Comparison of ENCODE assay signal across 13 mouse cellular contexts in genomic region chr13:63230955-63231701, GRCm38 (mm10).
A peak's percentile ranks its signal among the peaks of the same experiment; 100 is the strongest.
DNase-seq lines count a peak whose midpoint lies in the region; ATAC-seq lines count a peak whose summit lies in the region.
"Had no signal": no experiment of that assay in that cellular context is flagged by ENCODE, and none has a peak within 500 bp of the region (broad histone marks: within the 10 kb centered on the region; RNA-seq: fewer than 3 reads in every experiment).

No protein-coding gene starts in this region.

- peak; percentile 32; the same call in 1 of the 2 replicates for ATAC-seq in lung, embryonic 16.5 days (ENCODE audit: low read depth)
- ATAC-seq in kidney, embryonic 15.5 days (replicated peaks; ENCODE audit: low FRiP score), result peak; percentile 84
- ATAC-seq in stomach, embryonic 15.5 days (ENCODE audit: insufficient read depth, low FRiP score, low read depth), result peak; percentile 43; the same call in 1 of the 2 replicates
- ATAC-seq: forebrain, embryonic 15.5 days had no signal

- H3K27me3 ChIP-seq in lung, embryonic 16.5 days (ENCODE audit: control insufficient read depth, insufficient read depth, low read depth, low read length), result no peaks in the 10 kb centered on the region
- H3K27me3 ChIP-seq in kidney, embryonic 15.5 days, result no peaks in the 10 kb centered on the region
- no peaks in the 10 kb centered on the region for H3K27me3 ChIP-seq in stomach, embryonic 15.5 days (replicated peaks)
- H3K27me3 ChIP-seq: forebrain, embryonic 15.5 days; neural tube, embryonic 12.5 days had no signal

- peak; percentile 27 for DNase-seq in adrenal gland, postnatal 14 days
- no peak for DNase-seq in adrenal gland, postnatal 10 days
- DNase-seq in lung, postnatal 36 days, result no peak
- DNase-seq in urinary bladder, postnatal 14 days (ENCODE audit: low spot score), result no peak
- no peak for DNase-seq in left cerebral cortex, adult 8-10 months (ENCODE audit: low spot score in 2 of 2)
- DNase-seq: cerebellum, postnatal 10 days; lung, postnatal 14 days had no signal

- H3K27ac ChIP-seq in lung, embryonic 16.5 days (ENCODE audit: low read length), result peak overlapping the region; percentile 28
- peak overlapping the region; percentile 92 for H3K27ac ChIP-seq in kidney, embryonic 15.5 days
- peak overlapping the region; percentile 86 for H3K27ac ChIP-seq in stomach, embryonic 15.5 days
- H3K27ac ChIP-seq: forebrain, embryonic 15.5 days; layer of hippocampus, adult 2 months; neural tube, embryonic 12.5 days had no signal

- no peaks in the 10 kb centered on the region for H3K36me3 ChIP-seq in lung, embryonic 16.5 days (ENCODE audit: control insufficient read depth, insufficient read depth, low read length)
- H3K36me3 ChIP-seq in kidney, embryonic 15.5 days, result no peaks in the 10 kb centered on the region
- H3K36me3 ChIP-seq in stomach, embryonic 15.5 days, result no peaks in the 10 kb centered on the region
- H3K36me3 ChIP-seq: forebrain, embryonic 15.5 days; neural tube, embryonic 12.5 days had no signal

- peak overlapping the region; percentile 26; the same call in 1 of the 2 replicates for H3K9ac ChIP-seq in lung, embryonic 16.5 days (ENCODE audit: low read length)
- no peak overlapping the region for H3K9ac ChIP-seq in kidney, embryonic 15.5 days
- no peak overlapping the region for H3K9ac ChIP-seq in stomach, embryonic 15.5 days
- H3K9ac ChIP-seq: forebrain, embryonic 15.5 days; neural tube, embryonic 12.5 days had no signal

- 39% methylated on average over 7 of the region's 7 CpGs for WGBS in lung, embryonic 16.5 days
- WGBS in kidney, embryonic 15.5 days, result 37% methylated on average over 7 of the region's 7 CpGs
- 45% methylated on average over 7 of the region's 7 CpGs for WGBS in stomach, embryonic 15.5 days

- no peak overlapping the region for H3K4me2 ChIP-seq in lung, embryonic 16.5 days (ENCODE audit: low read depth, low read length)
- H3K4me2 ChIP-seq in kidney, embryonic 15.5 days, result 0 out of 2 replicates have a peak overlapping the region, but pooled peaks have one; percentile 2
- H3K4me2 ChIP-seq in stomach, embryonic 15.5 days, result no peak overlapping the region
- H3K4me2 ChIP-seq: forebrain, embryonic 15.5 days; neural tube, embryonic 12.5 days had no signal

- no peaks in the 10 kb centered on the region for H3K9me3 ChIP-seq in lung, embryonic 16.5 days (ENCODE audit: control insufficient read depth, low read length)
- H3K9me3 ChIP-seq in kidney, embryonic 15.5 days (replicated peaks), result no peaks in the 10 kb centered on the region
- H3K9me3 ChIP-seq in stomach, embryonic 15.5 days, result no peaks in the 10 kb centered on the region
- H3K9me3 ChIP-seq: forebrain, embryonic 15.5 days; neural tube, embryonic 12.5 days had no signal

- peaks cover 15% of the 10 kb centered on the region for H3K4me1 ChIP-seq in lung, embryonic 16.5 days (replicated peaks; ENCODE audit: control insufficient read depth, insufficient read depth, low read length)
- peaks cover 53% of the 10 kb centered on the region for H3K4me1 ChIP-seq in kidney, embryonic 15.5 days
- H3K4me1 ChIP-seq in stomach, embryonic 15.5 days, result peaks cover 23% of the 10 kb centered on the region; the same call in 1 of the 2 replicates
- H3K4me1 ChIP-seq: forebrain, embryonic 15.5 days; neural tube, embryonic 12.5 days had no signal

- H3K4me3 ChIP-seq in lung, embryonic 16.5 days (ENCODE audit: low read length), result no peak overlapping the region
- no peak overlapping the region for H3K4me3 ChIP-seq in kidney, embryonic 15.5 days (replicated peaks)
- H3K4me3 ChIP-seq in stomach, embryonic 15.5 days (replicated peaks), result no peak overlapping the region
- H3K4me3 ChIP-seq: forebrain, embryonic 15.5 days; layer of hippocampus, adult 2 months; neural tube, embryonic 12.5 days had no signal

Comparison
In these comparisons a context has a peak if more than half of its experiments do, and no peak if none do; other contexts are left out.
1. ATAC-seq: peak in every context shown above with its lines; median percentile 84 in kidney, embryonic 15.5 days; 43 in stomach, embryonic 15.5 days; 32 in lung, embryonic 16.5 days.
2. H3K27ac ChIP-seq: peak in every context shown above with its lines; median percentile 92 in kidney, embryonic 15.5 days; 86 in stomach, embryonic 15.5 days; 28 in lung, embryonic 16.5 days.